Mouse (Mus musculus) neural tube, embryonic 11.5 days (tissue): ENCODE measurements around the gene Tmem156. TPM values are rescaled to one million over a fixed set of nuclear protein-coding genes. Genes with fewer than 3 reads are reported as not detected.

ENCODE experiments used
- ATAC-seq: fragments of 200-750 bp; cut with Nextera tagmentation; 2 replicates; pipeline ENCODE4 v1.8.0; 2017; ENCODE audit warnings: moderate number of reproducible peaks, mild to moderate bottlenecking, moderate TSS enrichment, moderate library complexity; ENCODE audit not compliant: insufficient read depth, low FRiP score, low TSS enrichment
- DNase-seq: peaks from one replicate; pipeline ENCODE4 v3.0.0-alpha.2; 2015; ENCODE audit warnings: low spot score
- H3K27ac ChIP-seq: fragments of 300-500 bp; sonication (generic); 2 replicates; pipeline ENCODE4 v1.5.1; 2014; ENCODE audit warnings: low read depth, mild to moderate bottlenecking, low read length
- H3K27me3 ChIP-seq: fragments of 300-500 bp; sonication (generic); 2 replicates; pipeline ENCODE4 v1.6.1; 2014; ENCODE audit warnings: mild to moderate bottlenecking, low read length, mixed read lengths; ENCODE audit not compliant: control insufficient read depth, insufficient read depth
- H3K36me3 ChIP-seq: fragments of 300-500 bp; sonication (generic); 2 replicates; pipeline ENCODE4 v1.6.1; 2014; ENCODE audit warnings: mild to moderate bottlenecking, low read length, moderate library complexity, mixed read lengths; ENCODE audit not compliant: control insufficient read depth, insufficient read depth
- H3K4me1 ChIP-seq: fragments of 300-500 bp; sonication (generic); 2 replicates; pipeline ENCODE4 v1.6.1; 2014; ENCODE audit warnings: low read length, mixed read lengths; ENCODE audit not compliant: control insufficient read depth, insufficient read depth
- H3K4me2 ChIP-seq: fragments of 300-500 bp; sonication (generic); 2 replicates; pipeline ENCODE4 v1.6.1; 2014; ENCODE audit warnings: low read depth, mild to moderate bottlenecking, moderate library complexity
- H3K4me3 ChIP-seq: fragments of 300-500 bp; sonication (generic); 2 replicates; pipeline ENCODE4 v1.5.1; 2014; ENCODE audit warnings: low read depth, low read length
- H3K9ac ChIP-seq: fragments of 300-500 bp; sonication (generic); 2 replicates; pipeline ENCODE4 v1.6.1; 2014; ENCODE audit warnings: mild to moderate bottlenecking, low read length
- H3K9me3 ChIP-seq: fragments of 300-500 bp; sonication (generic); 2 replicates; pipeline ENCODE4 v1.6.1; 2016; ENCODE audit warnings: low read length; ENCODE audit not compliant: control insufficient read depth
- WGBS: fragments of 180-500 bp; shearing (Covaris S2); extraction: QIAGEN DNeasy Blood & Tissue Kit; methylation state at CpG from one replicate; pipeline ENCODE4 v1.1.7; 2014; 5-methylcytosine and 5-hydroxymethylcytosine counted together
- polyA plus RNA-seq: library from polyadenylated mRNA; unstranded; fragments of >200 nt; fragmentation: Nextera tagmentation; extraction: Ambion mirVana; gene quantifications from 2 replicates; pipeline ENCODE4 v1.2.1, GENCODE M21; 2014

Tmem156 gene
- polyA plus RNA-seq, 1 experiment from 2014 or later: 0.21 TPM

GRCm38 (mm10) chr5:65049880-65050279, 42.1 kb downstream of the Tmem156 start:
- no peaks in the 10 kb centered on the region for H3K9me3 ChIP-seq
- H3K36me3 ChIP-seq: no peaks in the 10 kb centered on the region
- no peak overlapping the region for H3K9ac ChIP-seq
- no peak overlapping the region for H3K27ac ChIP-seq
- ATAC-seq (no peak), DNase-seq (no peak)
- no peaks in the 10 kb centered on the region for H3K27me3 ChIP-seq
- no peak overlapping the region for H3K4me3 ChIP-seq
- no peak overlapping the region for H3K4me2 ChIP-seq
- no peaks in the 10 kb centered on the region for H3K4me1 ChIP-seq
- WGBS: 77% methylated on average over 5 of the region's 5 CpGs

- Histone ChIP-seq H3K9ac (no peak overlapping the region), H3K36me3 (no peaks in the 10 kb centered on the region), H3K27ac (no peak overlapping the region), H3K27me3 (no peaks in the 10 kb centered on the region), H3K4me2 (no peak overlapping the region), H3K9me3 (no peaks in the 10 kb centered on the region), H3K4me1 (no peaks in the 10 kb centered on the region), H3K4me3 (no peak overlapping the region)
- WGBS: 74% methylated on average over 12 of the region's 12 CpGs
- no peak for ATAC-seq
- DNase-seq: no peak
Observed at GRCm38 (mm10) chr5:65047285-65047855, 44.6 kb downstream of the Tmem156 start.

GRCm38 (mm10) chr5:65046442-65047284, 45.3 kb downstream of the Tmem156 start:
- DNase-seq: no peak
- WGBS: 73% methylated on average over 12 of the region's 12 CpGs
- ATAC-seq: no peak
- Histone ChIP-seq H3K4me2 (no peak overlapping the region), H3K36me3 (no peaks in the 10 kb centered on the region), H3K27me3 (no peaks in the 10 kb centered on the region), H3K9ac (no peak overlapping the region), H3K27ac (no peak overlapping the region), H3K9me3 (no peaks in the 10 kb centered on the region), H3K4me3 (no peak overlapping the region), H3K4me1 (no peaks in the 10 kb centered on the region)

- Histone ChIP-seq H3K9me3 (no peaks in the 10 kb centered on the region), H3K27ac (no peak overlapping the region), H3K9ac (no peak overlapping the region), H3K27me3 (no peaks in the 10 kb centered on the region), H3K4me2 (no peak overlapping the region), H3K4me3 (no peak overlapping the region), H3K36me3 (no peaks in the 10 kb centered on the region), H3K4me1 (no peaks in the 10 kb centered on the region)
- no peak for DNase-seq
- no peak for ATAC-seq
- WGBS: 85% methylated on average over 6 of the region's 6 CpGs
Observed at GRCm38 (mm10) chr5:65045642-65046370, 46.1 kb downstream of the Tmem156 start.

GRCm38 (mm10) chr5:65043407-65043895, 48.5 kb downstream of the Tmem156 start:
- H3K4me1 ChIP-seq: no peaks in the 10 kb centered on the region
- no peak overlapping the region for H3K4me2 ChIP-seq
- ATAC-seq (no peak), DNase-seq (no peak)
- no peak overlapping the region for H3K9ac ChIP-seq
- H3K4me3 ChIP-seq: no peak overlapping the region
- H3K36me3 ChIP-seq: no peaks in the 10 kb centered on the region
- H3K27ac ChIP-seq: no peak overlapping the region
- no peaks in the 10 kb centered on the region for H3K27me3 ChIP-seq
- WGBS: 73% methylated on average over 11 of the region's 11 CpGs
- no peaks in the 10 kb centered on the region for H3K9me3 ChIP-seq

- ATAC-seq (no peak), DNase-seq (no peak)
- no peaks in the 10 kb centered on the region for H3K9me3 ChIP-seq
- H3K27ac ChIP-seq: no peak overlapping the region
- no peaks in the 10 kb centered on the region for H3K36me3 ChIP-seq
- H3K27me3 ChIP-seq: no peaks in the 10 kb centered on the region
- no peak overlapping the region for H3K4me2 ChIP-seq
- WGBS: 63% methylated on average over 5 of the region's 5 CpGs
- no peaks in the 10 kb centered on the region for H3K4me1 ChIP-seq
- H3K9ac ChIP-seq: no peak overlapping the region
- H3K4me3 ChIP-seq: no peak overlapping the region
Observed at GRCm38 (mm10) chr5:65040463-65040862, 51.5 kb downstream of the Tmem156 start.

GRCm38 (mm10) chr5:65038811-65039571, 52.9 kb downstream of the Tmem156 start:
- DNase-seq (no peak), ATAC-seq (no peak)
- no peaks in the 10 kb centered on the region for H3K27me3 ChIP-seq
- no peak overlapping the region for H3K27ac ChIP-seq
- no peak overlapping the region for H3K4me3 ChIP-seq
- 89% methylated on average over 11 of the region's 11 CpGs for WGBS
- H3K4me2 ChIP-seq: no peak overlapping the region
- H3K9ac ChIP-seq: no peak overlapping the region
- H3K36me3 ChIP-seq: no peaks in the 10 kb centered on the region
- H3K9me3 ChIP-seq: no peaks in the 10 kb centered on the region
- no peaks in the 10 kb centered on the region for H3K4me1 ChIP-seq

GRCm38 (mm10) chr5:65038305-65038704, 53.6 kb downstream of the Tmem156 start:
- Histone ChIP-seq H3K9ac (no peak overlapping the region), H3K27ac (no peak overlapping the region), H3K36me3 (no peaks in the 10 kb centered on the region), H3K4me2 (no peak overlapping the region), H3K4me3 (no peak overlapping the region), H3K4me1 (no peaks in the 10 kb centered on the region), H3K27me3 (no peaks in the 10 kb centered on the region), H3K9me3 (no peaks in the 10 kb centered on the region)
- WGBS: 88% methylated on average over 9 of the region's 9 CpGs
- DNase-seq (no peak), ATAC-seq (no peak)
